Mouse (Mus musculus) hindbrain, embryonic 12.5 days (tissue): ENCODE data around the gene Sos1. TPM values are rescaled to one million over a fixed set of nuclear protein-coding genes. Genes with fewer than 3 reads are reported as not detected.
"Not testable (repeated sequence)": the region's sequence is repeated elsewhere in the genome, so short reads cannot be mapped to it uniquely, and the experiment has no call there.

ENCODE experiments used
- ATAC-seq: fragments of 200-750 bp; cut with Nextera tagmentation; 2 replicates; pipeline ENCODE4 v1.8.0; 2017; ENCODE audit warnings: moderate TSS enrichment; ENCODE audit not compliant: low FRiP score
- H3K27ac ChIP-seq: fragments of 300-500 bp; sonication (generic); 2 replicates; pipeline ENCODE4 v1.5.1; 2016; ENCODE audit warnings: mild to moderate bottlenecking
- H3K27me3 ChIP-seq: fragments of 300-500 bp; sonication (generic); 2 replicates; pipeline ENCODE4 v1.6.1; 2016; ENCODE audit warnings: mild to moderate bottlenecking
- H3K36me3 ChIP-seq: fragments of 300-500 bp; sonication (generic); 2 replicates; pipeline ENCODE4 v1.6.1; 2016; ENCODE audit warnings: mild to moderate bottlenecking
- H3K4me1 ChIP-seq: fragments of 300-500 bp; sonication (generic); 2 replicates; pipeline ENCODE4 v1.6.1; 2016
- H3K4me2 ChIP-seq: fragments of 300-500 bp; sonication (generic); replicated peaks from 2 replicates; pipeline ENCODE4 v1.6.1; 2016; ENCODE audit warnings: mild to moderate bottlenecking
- H3K4me3 ChIP-seq: fragments of 300-500 bp; sonication (generic); 2 replicates; pipeline ENCODE4 v1.5.1; 2016; ENCODE audit warnings: mild to moderate bottlenecking
- H3K9ac ChIP-seq: fragments of 300-500 bp; sonication (generic); 2 replicates; pipeline ENCODE4 v1.6.1; 2016; ENCODE audit warnings: mild to moderate bottlenecking, moderate library complexity
- H3K9me3 ChIP-seq: fragments of 300-500 bp; sonication (generic); replicated peaks from 2 replicates; pipeline ENCODE4 v1.6.1; 2016; ENCODE audit warnings: mild to moderate bottlenecking
- WGBS: fragments of 180-500 bp; shearing (Covaris S2); methylation state at CpG from one replicate; pipeline ENCODE4 v1.1.7; 2016; 5-methylcytosine and 5-hydroxymethylcytosine counted together
- polyA plus RNA-seq: library from polyadenylated mRNA; unstranded; fragments of >200 nt; fragmentation: Nextera tagmentation; extraction: Ambion mirVana; gene quantifications from 2 replicates; pipeline ENCODE4 v1.2.1, GENCODE M21; 2016

Sos1 gene
- polyA plus RNA-seq, 1 experiment from 2014 or later, result 10.2 TPM

- Histone ChIP-seq H3K36me3 (no peaks in the 10 kb centered on the region), H3K4me1 (no peaks in the 10 kb centered on the region), H3K27ac (no peak overlapping the region), H3K4me3 (no peak overlapping the region), H3K9me3 (no peaks in the 10 kb centered on the region), H3K9ac (no peak overlapping the region), H3K4me2 (no peak overlapping the region), H3K27me3 (no peaks in the 10 kb centered on the region)
- ATAC-seq, result no peak
- 71% methylated on average over 5 of the region's 5 CpGs for WGBS
Observed at GRCm38 (mm10) chr17:80490166-80490565, 9.9 kb upstream of the Sos1 start.

- H3K36me3 ChIP-seq, result no peaks in the 10 kb centered on the region
- ATAC-seq, result no peak
- H3K4me1 ChIP-seq, result no peaks in the 10 kb centered on the region
- 74% methylated on average over 3 of the region's 3 CpGs for WGBS
- no peaks in the 10 kb centered on the region for H3K27me3 ChIP-seq
- H3K9ac ChIP-seq, result no peak overlapping the region
- no peaks in the 10 kb centered on the region for H3K9me3 ChIP-seq
- no peak overlapping the region for H3K4me2 ChIP-seq
- H3K4me3 ChIP-seq, result no peak overlapping the region
- no peak overlapping the region for H3K27ac ChIP-seq
Observed at GRCm38 (mm10) chr17:80488918-80489317, 8.7 kb upstream of the Sos1 start.

- H3K36me3 ChIP-seq, result no peaks in the 10 kb centered on the region
- H3K4me2 ChIP-seq, result no peak overlapping the region
- no peaks in the 10 kb centered on the region for H3K27me3 ChIP-seq
- H3K9ac ChIP-seq, result no peak overlapping the region
- 95% methylated on average over 5 of the region's 5 CpGs for WGBS
- peaks cover 12% of the 10 kb centered on the region for H3K4me1 ChIP-seq
- ATAC-seq, result no peak
- H3K4me3 ChIP-seq, result no peak overlapping the region
- H3K27ac ChIP-seq, result no peak overlapping the region
- H3K9me3 ChIP-seq, result no peaks in the 10 kb centered on the region
Observed at GRCm38 (mm10) chr17:80485160-80485559, 4.9 kb upstream of the Sos1 start.

GRCm38 (mm10) chr17:80480855-80481224, 587 bp upstream of the Sos1 start:
- ATAC-seq, result no peak
- Histone ChIP-seq H3K36me3 (0 out of 2 replicates have a peak, but pooled peaks cover 8% of the 10 kb centered on the region), H3K9ac (0 out of 2 replicates have a peak overlapping the region, but pooled peaks have one; percentile 5), H3K27ac (peak overlapping the region; percentile 94), H3K4me2 (peak overlapping the region; percentile 65), H3K4me1 (peaks cover 25% of the 10 kb centered on the region), H3K4me3 (peak overlapping the region; percentile 96), H3K27me3 (no peaks in the 10 kb centered on the region), H3K9me3 (no peaks in the 10 kb centered on the region)
- 43% methylated on average over 7 of the region's 7 CpGs for WGBS

- Histone ChIP-seq H3K27ac (peak overlapping the region; percentile 94), H3K4me3 (peak overlapping the region; percentile 96), H3K4me2 (peak overlapping the region; percentile 65), H3K9ac (peak overlapping the region; percentile 97), H3K36me3 (0 out of 2 replicates have a peak, but pooled peaks cover 8% of the 10 kb centered on the region), H3K9me3 (no peaks in the 10 kb centered on the region), H3K27me3 (no peaks in the 10 kb centered on the region), H3K4me1 (peaks cover 25% of the 10 kb centered on the region)
- ATAC-seq, result peak; percentile 52
- 1% methylated on average over 58 of the region's 71 CpGs for WGBS
Observed at GRCm38 (mm10) chr17:80479295-80480030, 790 bp downstream of the Sos1 start.

GRCm38 (mm10) chr17:80477679-80478078, 2.6 kb downstream of the Sos1 start:
- Histone ChIP-seq H3K4me1 (peaks cover 20% of the 10 kb centered on the region), H3K27me3 (no peaks in the 10 kb centered on the region), H3K9ac (no peak overlapping the region), H3K36me3 (0 out of 2 replicates have a peak, but pooled peaks cover 8% of the 10 kb centered on the region), H3K27ac (no peak overlapping the region), H3K9me3 (no peaks in the 10 kb centered on the region), H3K4me3 (no peak overlapping the region), H3K4me2 (no peak overlapping the region)
- no peak for ATAC-seq
- WGBS, result 91% methylated on average over 2 of the region's 2 CpGs

- Histone ChIP-seq H3K4me3 (no peak overlapping the region), H3K36me3 (0 out of 2 replicates have a peak, but pooled peaks cover 8% of the 10 kb centered on the region), H3K4me2 (no peak overlapping the region), H3K27ac (no peak overlapping the region), H3K9ac (no peak overlapping the region), H3K9me3 (no peaks in the 10 kb centered on the region), H3K27me3 (no peaks in the 10 kb centered on the region), H3K4me1 (peaks cover 21% of the 10 kb centered on the region)
- no peak for ATAC-seq
- 89% methylated on average over 4 of the region's 4 CpGs for WGBS
Observed at GRCm38 (mm10) chr17:80476496-80476895, 3.8 kb downstream of the Sos1 start.

- Histone ChIP-seq H3K27me3 (no peaks in the 10 kb centered on the region), H3K27ac (peak overlapping the region; percentile 46), H3K9me3 (no peaks in the 10 kb centered on the region), H3K4me2 (peak overlapping the region; percentile 13; the same call in 1 of the 2 replicates), H3K9ac (peak overlapping the region; percentile 35; the same call in 1 of the 2 replicates), H3K36me3 (no peaks in the 10 kb centered on the region), H3K4me3 (no peak overlapping the region), H3K4me1 (peaks cover 8% of the 10 kb centered on the region)
- ATAC-seq, result peak; percentile 72; the same call in 1 of the 2 replicates
- WGBS, result 38% methylated on average over 8 of the region's 8 CpGs
Observed at GRCm38 (mm10) chr17:80471056-80471802, 9.0 kb downstream of the Sos1 start.

GRCm38 (mm10) chr17:80468417-80468894, 11.8 kb downstream of the Sos1 start:
- not testable (repeated sequence) for H3K36me3 ChIP-seq, H3K27me3 ChIP-seq, H3K9me3 ChIP-seq, H3K4me2 ChIP-seq, ATAC-seq, H3K27ac ChIP-seq, H3K9ac ChIP-seq, H3K4me3 ChIP-seq
- peaks cover 12% of the 10 kb centered on the region for H3K4me1 ChIP-seq
- 50% methylated on average over 3 of the region's 3 CpGs for WGBS

GRCm38 (mm10) chr17:80460258-80460657, 20.0 kb downstream of the Sos1 start:
- no peak for ATAC-seq
- H3K4me1 ChIP-seq, result peaks cover 16% of the 10 kb centered on the region
- 63% methylated on average over 5 of the region's 5 CpGs for WGBS

GRCm38 (mm10) chr17:80455648-80456047, 24.6 kb downstream of the Sos1 start:
- ATAC-seq, result no peak
- no peaks in the 10 kb centered on the region for H3K27me3 ChIP-seq
- WGBS, result 40% methylated on average over 2 of the region's 2 CpGs
- H3K4me1 ChIP-seq, result peaks cover 5% of the 10 kb centered on the region
- no peaks in the 10 kb centered on the region for H3K9me3 ChIP-seq
- no peak overlapping the region for H3K4me3 ChIP-seq
- H3K9ac ChIP-seq, result no peak overlapping the region
- H3K27ac ChIP-seq, result no peak overlapping the region
- peaks cover 5% of the 10 kb centered on the region; the same call in 1 of the 2 replicates for H3K36me3 ChIP-seq
- no peak overlapping the region for H3K4me2 ChIP-seq

More at GRCm38 (mm10) chr17:80460258-80460657, 20.0 kb downstream of the Sos1 start:
- Histone ChIP-seq H3K27me3 (no peaks in the 10 kb centered on the region), H3K9me3 (no peaks in the 10 kb centered on the region), H3K4me2 (no peak overlapping the region), H3K36me3 (no peaks in the 10 kb centered on the region), H3K4me3 (no peak overlapping the region), H3K9ac (no peak overlapping the region), H3K27ac (no peak overlapping the region)

- Histone ChIP-seq H3K27ac (no peak overlapping the region), H3K4me2 (no peak overlapping the region), H3K9me3 (no peaks in the 10 kb centered on the region), H3K36me3 (peaks cover 30% of the 10 kb centered on the region), H3K9ac (no peak overlapping the region), H3K4me1 (no peaks in the 10 kb centered on the region), H3K27me3 (no peaks in the 10 kb centered on the region), H3K4me3 (no peak overlapping the region)
- 51% methylated on average over 3 of the region's 3 CpGs for WGBS
- ATAC-seq, result no peak
Observed at GRCm38 (mm10) chr17:80450426-80451030, 29.7 kb downstream of the Sos1 start.
